Mouse (Mus musculus) B cell, adult (primary cell): ENCODE data around the gene 9130023H24Rik. TPM values are rescaled to one million over a fixed set of nuclear protein-coding genes. Genes with fewer than 3 reads are reported as not detected.

Source experiments
- total RNA-seq: library from RNA; stranded (reverse); gene quantifications from 4 replicates; pipeline ENCODE4 v1.2.4, GENCODE M21; 2023; ENCODE audit not compliant: inconsistent age

The 9130023H24Rik gene
- total RNA-seq: 4.1 to 4.6 TPM (median 4.3 TPM) in 4 replicates

GRCm38 (mm10) chr7:128237927-128238778 lies at the start of gene 9130023H24Rik:
Gene 9130023H24Rik, minus strand, starts transcription at chr7:128238031.

GRCm38 (mm10) chr7:128265411-128265810 lies 27.6 kb upstream of the 9130023H24Rik start, which contains the start of gene Slc5a2:
Gene Slc5a2, plus strand, starts transcription at chr7:128265657.

GRCm38 (mm10) chr7:128246496-128247391 lies 8.9 kb upstream of the 9130023H24Rik start, which contains the start of gene Tgfb1i1:
Gene Tgfb1i1, plus strand, starts transcription at chr7:128246812.

GRCm38 (mm10) chr7:128236856-128237592 lies 807 bp downstream of the 9130023H24Rik start, which contains the start of gene Armc5:
Gene Armc5, plus strand, starts transcription at chr7:128237342.

GRCm38 (mm10) chr7:128206152-128206551 lies 31.7 kb downstream of the 9130023H24Rik start, which contains the start of gene Cox6a2:
Gene Cox6a2, minus strand, starts transcription at chr7:128206387.

Other genes with a start within 250 kb of the 9130023H24Rik start
- gene Pycard, start 244.2 kb downstream of the 9130023H24Rik start, total RNA-seq: 25.0 to 31.2 TPM (median 27.9 TPM) in 4 replicates
- 0.69 to 1.1 TPM (median 0.91 TPM) in 4 replicates for gene Trim72, start 234.1 kb downstream of the 9130023H24Rik start, total RNA-seq
- 1.6 to 3.3 TPM (median 2.1 TPM) in 4 replicates for gene Itgam, start 175.4 kb downstream of the 9130023H24Rik start, total RNA-seq
- gene Gm49368, start 175.3 kb downstream of the 9130023H24Rik start, total RNA-seq: not detected in 4 replicates
- gene Itgax, start 108.5 kb downstream of the 9130023H24Rik start, total RNA-seq: 1.5 to 3.1 TPM (median 2.0 TPM) in 4 replicates
- 3.3 to 8.8 TPM (median 6.4 TPM) in 4 replicates for gene Itgad, start 83.7 kb downstream of the 9130023H24Rik start, total RNA-seq
- not detected in 4 replicates for gene Cox6a2, start 31.6 kb downstream of the 9130023H24Rik start, total RNA-seq
- gene Armc5, start 689 bp downstream of the 9130023H24Rik start, total RNA-seq: 27.8 to 32.3 TPM (median 31.6 TPM) in 4 replicates
- gene Tgfb1i1, start 8.8 kb upstream of the 9130023H24Rik start, total RNA-seq: 2.6 to 4.1 TPM (median 3.0 TPM) in 4 replicates
- not detected in 4 replicates for gene Slc5a2, start 27.6 kb upstream of the 9130023H24Rik start, total RNA-seq
- gene BC017158, start 60.1 kb upstream of the 9130023H24Rik start, total RNA-seq: 24.6 to 29.5 TPM (median 28.1 TPM) in 4 replicates
- 28.3 to 36.7 TPM (median 31.9 TPM) in 4 replicates for gene Rgs10, start 180.7 kb upstream of the 9130023H24Rik start, total RNA-seq
- gene Tial1, start 223.7 kb upstream of the 9130023H24Rik start, total RNA-seq: 151 to 155 TPM (median 152 TPM) in 4 replicates